Mouse (Mus musculus) lung, postnatal 0 days (tissue): ENCODE results near the gene Rplp1. TPM values are rescaled to one million over a fixed set of nuclear protein-coding genes. Genes with fewer than 3 reads are reported as not detected.

ENCODE experiments used
- ATAC-seq: fragments of 200-750 bp; cut with Nextera tagmentation; 2 replicates; pipeline ENCODE4 v1.8.0; 2017; ENCODE audit warnings: moderate library complexity
- DNase-seq: peaks from one replicate; pipeline ENCODE4 v3.0.0-alpha.2; 2016; ENCODE audit warnings: low spot score
- H3K27ac ChIP-seq: fragments of 300-500 bp; sonication (generic); 2 replicates; pipeline ENCODE4 v1.5.1; 2014; ENCODE audit warnings: antibody characterized with exemption, mild to moderate bottlenecking, low read length, mixed read lengths
- H3K27me3 ChIP-seq: fragments of 300-500 bp; sonication (generic); replicated peaks from 2 replicates; pipeline ENCODE4 v1.6.1; 2014; ENCODE audit warnings: low read length, mixed read lengths; ENCODE audit not compliant: insufficient read depth
- H3K36me3 ChIP-seq: fragments of 300-500 bp; sonication (generic); 2 replicates; pipeline ENCODE4 v1.6.1; 2014; ENCODE audit warnings: low read length, mixed read lengths; ENCODE audit not compliant: insufficient read depth
- H3K4me1 ChIP-seq: fragments of 300-500 bp; sonication (generic); 2 replicates; pipeline ENCODE4 v1.6.1; 2014; ENCODE audit warnings: antibody characterized with exemption, low read depth, low read length, mixed read lengths; ENCODE audit not compliant: insufficient read depth
- H3K4me2 ChIP-seq: fragments of 300-500 bp; sonication (generic); replicated peaks from 2 replicates; pipeline ENCODE4 v1.6.1; 2014; ENCODE audit warnings: low read depth, mild to moderate bottlenecking, low read length, moderate library complexity, mixed read lengths
- H3K4me3 ChIP-seq: fragments of 300-500 bp; sonication (generic); 2 replicates; pipeline ENCODE4 v1.5.1; 2014; ENCODE audit warnings: low read depth, low read length
- H3K9ac ChIP-seq: fragments of 300-500 bp; sonication (generic); replicated peaks from 2 replicates; pipeline ENCODE4 v1.6.1; 2014; ENCODE audit warnings: low read depth, mild to moderate bottlenecking
- H3K9me3 ChIP-seq: fragments of 300-500 bp; sonication (generic); 2 replicates; pipeline ENCODE4 v1.6.1; 2016; ENCODE audit warnings: low read length, mixed read lengths
- CTCF ChIP-seq: IDR thresholded peaks from 2 replicates; pipeline ENCODE4 v1.5.1; 2016; ENCODE audit warnings: antibody characterized with exemption, mild to moderate bottlenecking
- EP300 ChIP-seq: IDR thresholded peaks from 2 replicates; pipeline ENCODE4 v1.6.1; 2016; ENCODE audit warnings: antibody characterized with exemption, mild to moderate bottlenecking, control low read depth
- WGBS: fragments of 180-500 bp; shearing (Covaris S2); extraction: QIAGEN DNeasy Blood & Tissue Kit; methylation state at CpG from one replicate; pipeline ENCODE4 v1.1.7; 2014; 5-methylcytosine and 5-hydroxymethylcytosine counted together
- polyA plus RNA-seq: library from polyadenylated mRNA; unstranded; fragments of >200 nt; fragmentation: Nextera tagmentation; extraction: Ambion mirVana; gene quantifications from 2 replicates; pipeline ENCODE4 v1.2.1, GENCODE M21; 2015

Rplp1 gene
- polyA plus RNA-seq, 1 experiment from 2014 or later, result 1,182 TPM

DNA sequence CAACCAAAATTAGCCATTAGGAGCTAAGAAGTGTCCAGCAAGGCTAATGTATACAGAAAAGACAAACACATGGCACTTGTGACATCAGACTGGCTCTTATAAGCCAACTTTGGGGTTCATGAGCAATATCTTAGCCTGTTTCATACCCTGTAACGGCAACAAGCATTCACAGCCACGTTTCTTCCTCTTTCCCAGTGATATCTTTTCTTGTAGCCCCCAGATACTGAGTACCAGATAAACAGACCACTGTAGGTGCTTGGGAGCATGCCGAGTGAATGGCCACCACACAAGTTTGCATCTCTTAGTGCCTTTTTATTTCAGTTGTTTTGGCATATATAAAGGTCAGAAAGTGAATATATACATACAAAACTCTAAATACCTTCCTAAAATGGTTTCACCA lies 2.6 kb upstream of the Rplp1 start:
- no peak overlapping the region for H3K9ac ChIP-seq
- no peak for TF ChIP-seq EP300
- TF ChIP-seq CTCF, result no peak

DNA sequence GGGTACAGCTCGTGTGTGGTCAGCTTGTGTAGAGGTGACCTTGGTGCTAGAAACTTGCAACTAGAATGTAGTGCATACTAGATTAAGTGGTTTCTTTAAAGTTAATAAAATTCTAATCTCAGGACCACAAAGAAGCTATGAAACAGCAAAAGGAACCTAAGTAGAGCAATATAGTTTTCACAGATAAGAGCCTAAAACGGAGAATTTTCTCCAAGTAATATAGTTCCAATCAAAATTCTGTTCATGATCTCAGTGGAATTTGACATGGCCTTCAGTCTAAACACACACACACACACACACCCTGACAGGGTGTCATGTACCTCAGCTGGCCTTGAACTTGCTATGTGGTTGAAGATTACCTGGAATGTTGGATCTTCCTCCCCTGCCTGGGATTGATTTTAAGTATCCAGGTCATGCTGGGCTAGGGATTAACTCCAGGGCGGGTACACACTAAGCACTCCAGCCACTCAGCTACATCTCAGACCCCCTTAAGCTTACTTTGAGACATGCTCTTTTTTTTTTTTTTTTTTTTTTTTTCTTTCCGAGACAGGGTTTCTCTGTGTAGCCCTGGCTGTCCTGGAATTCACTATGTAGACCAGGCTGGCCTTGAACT lies 1.2 kb upstream of the Rplp1 start:
- ATAC-seq (no peak), DNase-seq (no peak)
- peaks cover 10% of the 10 kb centered on the region; the same call in 1 of the 2 replicates for H3K36me3 ChIP-seq
- H3K9ac ChIP-seq, result no peak overlapping the region
- peak overlapping the region; percentile 69 for H3K4me2 ChIP-seq
- no peaks in the 10 kb centered on the region for H3K4me1 ChIP-seq
- TF ChIP-seq EP300 (no peak), CTCF (no peak)
- 46% methylated on average over 4 of the region's 4 CpGs for WGBS
- no peaks in the 10 kb centered on the region for H3K27me3 ChIP-seq
- H3K27ac ChIP-seq, result peak overlapping the region; percentile 92; the same call in 1 of the 2 replicates
- no peaks in the 10 kb centered on the region for H3K9me3 ChIP-seq
- H3K4me3 ChIP-seq, result no peak overlapping the region

More for the DNA sequence above, 2.6 kb upstream of the Rplp1 start:
- H3K4me2 ChIP-seq, result no peak overlapping the region
- DNase-seq, result no peak
- no peak overlapping the region for H3K4me3 ChIP-seq
- H3K27me3 ChIP-seq, result no peaks in the 10 kb centered on the region
- H3K4me1 ChIP-seq, result no peaks in the 10 kb centered on the region
- H3K36me3 ChIP-seq, result peaks cover 10% of the 10 kb centered on the region; the same call in 1 of the 2 replicates
- H3K27ac ChIP-seq, result no peak overlapping the region
- 84% methylated on average over 3 of the region's 3 CpGs for WGBS
- no peak for ATAC-seq
- no peaks in the 10 kb centered on the region for H3K9me3 ChIP-seq

DNA sequence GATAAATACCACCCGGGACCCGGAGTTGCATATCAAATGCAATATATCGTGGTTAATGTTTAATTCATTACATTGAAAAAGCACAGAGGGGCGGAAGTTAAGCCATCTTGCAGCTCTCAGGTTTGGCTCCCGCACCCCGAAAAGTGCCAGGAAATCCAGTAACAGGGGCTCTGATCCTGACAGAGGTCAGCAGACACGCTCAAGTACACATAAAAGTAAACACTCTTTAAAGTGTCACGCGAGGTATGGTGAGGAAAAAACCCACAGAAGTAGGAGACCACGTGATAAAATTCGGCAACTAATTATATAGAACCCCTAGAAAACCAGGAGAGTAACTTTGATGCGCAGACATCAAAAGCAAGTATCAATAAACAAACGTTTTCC lies 567 bp upstream of the Rplp1 start:
- H3K36me3 ChIP-seq, result peaks cover 10% of the 10 kb centered on the region; the same call in 1 of the 2 replicates
- TF ChIP-seq EP300, result peak; percentile 43; the same call in 1 of the 2 replicates
- no peak for TF ChIP-seq CTCF
- no peak overlapping the region; the same call in 1 of the 2 replicates for H3K9ac ChIP-seq
- no peak for DNase-seq
- no peaks in the 10 kb centered on the region for H3K27me3 ChIP-seq
- H3K4me3 ChIP-seq, result peak overlapping the region; percentile 55
- peak; percentile 8 for ATAC-seq
- H3K9me3 ChIP-seq, result no peaks in the 10 kb centered on the region
- peak overlapping the region; percentile 69 for H3K4me2 ChIP-seq
- peak overlapping the region; percentile 92 for H3K27ac ChIP-seq
- H3K4me1 ChIP-seq, result no peaks in the 10 kb centered on the region
- 2% methylated on average over 13 of the region's 13 CpGs for WGBS

DNA sequence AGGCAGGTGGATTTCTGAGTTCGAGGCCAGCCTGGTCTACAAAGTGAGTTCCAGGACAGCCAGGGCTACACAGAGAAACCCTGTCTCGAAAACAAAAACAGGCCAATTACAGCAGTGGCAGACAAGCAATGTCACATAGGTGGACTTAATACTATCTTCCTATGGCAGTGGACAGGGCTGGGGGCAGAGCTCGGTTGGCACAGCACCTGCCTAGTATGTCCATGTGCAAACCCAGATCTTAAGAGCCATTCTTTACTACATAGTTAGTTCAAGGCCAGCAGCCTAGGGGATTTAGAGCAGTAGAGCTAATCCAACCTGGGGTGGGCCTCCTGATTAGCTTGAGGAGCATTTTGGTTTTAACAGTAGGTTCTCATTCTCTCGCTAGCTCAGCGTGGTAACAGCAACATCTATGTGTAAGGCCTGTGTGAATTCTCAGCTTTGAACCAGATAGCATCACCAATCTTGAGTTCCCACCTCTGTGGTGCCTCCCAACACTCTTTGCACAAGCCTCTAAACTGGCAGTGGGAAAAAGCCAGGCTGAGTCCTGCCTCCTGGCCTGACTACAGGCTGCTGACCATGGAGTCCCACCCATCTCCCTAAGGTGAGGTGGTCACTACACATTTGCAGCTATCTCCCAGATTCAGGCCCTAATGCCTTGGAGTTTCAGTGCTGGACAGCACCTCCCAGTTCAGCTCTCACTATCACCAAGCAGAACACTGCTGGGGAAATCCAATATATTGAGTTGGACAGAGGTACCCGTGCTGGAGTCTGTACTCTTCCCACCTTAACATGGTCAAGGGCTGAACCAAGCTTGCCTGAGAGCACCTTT lies 2.8 kb downstream of the Rplp1 start:
- WGBS, result 64% methylated on average over 6 of the region's 6 CpGs
- H3K4me2 ChIP-seq, result no peak overlapping the region
- ATAC-seq, result no peak
- no peaks in the 10 kb centered on the region for H3K27me3 ChIP-seq
- DNase-seq, result no peak
- TF ChIP-seq EP300 (no peak), CTCF (no peak)
- H3K9ac ChIP-seq, result no peak overlapping the region
- H3K9me3 ChIP-seq, result no peaks in the 10 kb centered on the region
- H3K36me3 ChIP-seq, result peaks cover 10% of the 10 kb centered on the region; the same call in 1 of the 2 replicates
- no peak overlapping the region for H3K4me3 ChIP-seq
- H3K27ac ChIP-seq, result no peak overlapping the region
- H3K4me1 ChIP-seq, result no peaks in the 10 kb centered on the region

DNA sequence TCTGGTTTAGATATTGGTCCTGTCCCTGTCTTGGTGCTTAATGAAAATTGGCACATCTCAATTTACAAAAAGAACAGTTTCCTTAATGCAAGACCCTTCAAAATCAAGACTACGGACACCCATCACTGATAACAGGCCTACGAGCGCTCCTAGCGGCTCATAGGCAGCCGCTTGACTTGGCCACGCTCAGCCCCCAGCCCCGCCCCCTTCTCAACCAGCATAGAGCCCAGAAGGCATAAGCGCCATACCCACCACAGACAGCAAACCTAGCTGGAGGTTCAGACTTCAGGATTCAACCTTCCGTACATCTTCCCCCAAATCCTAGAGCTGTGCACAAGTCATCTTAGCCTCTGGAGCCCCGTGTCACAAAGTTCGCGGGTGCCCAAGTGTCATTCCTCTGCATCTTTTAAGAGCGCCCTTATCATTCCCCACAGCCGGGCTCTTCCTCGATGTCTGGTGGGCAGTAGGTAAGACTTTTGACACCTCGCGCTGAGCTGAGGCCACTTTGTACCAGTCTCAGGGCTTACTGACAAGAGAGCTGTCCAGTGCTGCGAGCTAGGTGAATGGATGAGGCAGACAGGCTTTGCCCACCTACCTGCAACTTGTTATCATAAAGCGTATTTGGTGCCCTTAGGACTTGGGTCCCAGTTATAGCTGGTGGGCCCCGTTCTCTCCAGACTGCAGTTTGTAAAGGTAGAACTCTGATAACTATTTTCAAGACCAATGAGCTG lies 3.7 kb downstream of the Rplp1 start:
- H3K27me3 ChIP-seq, result no peaks in the 10 kb centered on the region
- no peaks in the 10 kb centered on the region for H3K9me3 ChIP-seq
- no peak overlapping the region for H3K9ac ChIP-seq
- TF ChIP-seq EP300 (no peak), CTCF (peak; percentile 23)
- H3K36me3 ChIP-seq, result peaks cover 10% of the 10 kb centered on the region; the same call in 1 of the 2 replicates
- ATAC-seq (no peak), DNase-seq (no peak)
- H3K4me2 ChIP-seq, result no peak overlapping the region
- no peak overlapping the region for H3K4me3 ChIP-seq
- no peaks in the 10 kb centered on the region for H3K4me1 ChIP-seq
- H3K27ac ChIP-seq, result no peak overlapping the region
- 30% methylated on average over 20 of the region's 20 CpGs for WGBS

DNA sequence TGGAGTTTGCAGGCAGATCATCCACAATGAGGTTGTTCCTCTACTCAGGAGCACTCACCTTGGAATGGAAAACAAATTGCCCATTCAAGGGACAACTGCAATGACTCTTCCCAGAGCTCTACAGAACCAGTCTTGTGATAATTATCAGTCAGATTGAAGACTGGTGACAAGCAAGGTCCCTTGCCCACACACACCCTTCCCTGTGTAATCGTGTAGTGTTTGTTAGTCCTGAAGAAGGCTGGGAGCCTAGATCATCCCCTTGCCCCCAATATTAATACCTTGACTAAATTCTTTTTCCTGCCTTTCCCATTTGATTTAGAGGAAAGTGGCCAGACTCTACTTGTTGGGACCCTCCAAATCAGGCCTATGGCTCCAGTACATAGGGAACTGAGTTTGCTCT lies 4.7 kb downstream of the Rplp1 start:
- Histone ChIP-seq H3K4me2 (no peak overlapping the region), H3K4me3 (no peak overlapping the region), H3K36me3 (peaks cover 10% of the 10 kb centered on the region; the same call in 1 of the 2 replicates), H3K27me3 (no peaks in the 10 kb centered on the region), H3K27ac (no peak overlapping the region), H3K4me1 (no peaks in the 10 kb centered on the region), H3K9ac (no peak overlapping the region), H3K9me3 (no peaks in the 10 kb centered on the region)
- no peak for ATAC-seq
- DNase-seq, result no peak
- TF ChIP-seq EP300, result no peak
- TF ChIP-seq CTCF, result no peak
- WGBS, result 63% methylated on average over 1 of the region's 1 CpGs
